Mouse (Mus musculus): ENCODE data around the gene Olfr1416. TPM values are rescaled to one million over a fixed set of nuclear protein-coding genes. Genes with fewer than 3 reads are reported as not detected.

Gene Olfr1416
- polyA plus RNA-seq, 1 experiment from 2014 or later, result not detected

GRCm38 (mm10) chr1:92457758-92458157 is 27.2 kb downstream of the Olfr1416 start:
- Histone ChIP-seq H3K4me2 (no peak overlapping the region), H3K9me3 (replicated peaks) (no peaks in the 10 kb centered on the region), H3K36me3 (peaks cover 94% of the 10 kb centered on the region), H3K4me1 (no peaks in the 10 kb centered on the region), H3K27me3 (replicated peaks) (no peaks in the 10 kb centered on the region), H3K9ac (no peak overlapping the region), H3K4me3 (no peak overlapping the region), H3K27ac (no peak overlapping the region)
- ATAC-seq, result no peak

GRCm38 (mm10) chr1:92453751-92454445 is 31.0 kb downstream of the Olfr1416 start:
- ATAC-seq, result no peak
- Histone ChIP-seq H3K4me3 (no peak overlapping the region), H3K9ac (no peak overlapping the region), H3K4me2 (no peak overlapping the region), H3K9me3 (replicated peaks) (no peaks in the 10 kb centered on the region), H3K36me3 (peaks cover 95% of the 10 kb centered on the region), H3K4me1 (no peaks in the 10 kb centered on the region), H3K27ac (no peak overlapping the region), H3K27me3 (replicated peaks) (no peaks in the 10 kb centered on the region)
- WGBS (ENCODE audit: insufficient replicate concordance), result 61% methylated on average over 8 of the region's 8 CpGs

- WGBS (ENCODE audit: insufficient replicate concordance), result 69% methylated on average over 3 of the region's 3 CpGs
Measured at GRCm38 (mm10) chr1:92448293-92448692, 36.6 kb downstream of the Olfr1416 start.

DNA sequence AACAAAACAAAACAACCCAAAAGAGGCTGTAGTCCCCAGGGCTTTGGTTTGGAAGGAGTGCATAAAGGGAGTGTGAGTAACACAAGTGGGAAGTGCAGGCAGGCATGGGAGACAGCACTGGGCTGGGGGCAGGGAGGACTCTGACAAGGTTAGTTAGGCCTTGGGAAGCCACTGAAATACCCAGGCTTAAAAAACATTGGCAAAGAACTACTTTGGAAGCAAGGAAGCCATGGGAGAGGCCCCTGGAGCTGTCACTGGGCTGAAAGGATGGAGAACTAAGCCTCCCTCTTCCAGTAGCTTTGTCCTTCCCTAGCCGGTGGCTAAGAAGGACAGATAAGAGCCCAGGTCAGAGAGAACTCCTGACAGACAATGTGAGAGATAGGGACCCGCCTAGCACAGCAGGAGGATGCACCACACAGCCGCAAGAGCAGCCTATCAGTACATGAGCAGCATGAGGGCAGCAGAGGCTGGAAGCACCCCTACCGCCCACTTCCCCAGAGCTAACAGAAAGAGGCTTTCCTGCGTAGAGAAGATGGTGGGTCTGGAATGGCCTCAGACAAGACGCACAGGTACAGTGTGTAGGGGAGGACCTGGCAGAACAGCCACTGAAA is 43.4 kb downstream of the Olfr1416 start:
- no peak overlapping the region for H3K4me2 ChIP-seq
- H3K4me3 ChIP-seq, result no peak overlapping the region
- WGBS (ENCODE audit: insufficient replicate concordance), result 25% methylated on average over 6 of the region's 6 CpGs
- H3K9ac ChIP-seq, result no peak overlapping the region
- peaks cover 26% of the 10 kb centered on the region for H3K4me1 ChIP-seq
- H3K36me3 ChIP-seq, result peaks cover 82% of the 10 kb centered on the region
- no peaks in the 10 kb centered on the region for H3K27me3 ChIP-seq (replicated peaks)
- no peak overlapping the region for H3K27ac ChIP-seq
- ATAC-seq, result peak; percentile 94
- H3K9me3 ChIP-seq (replicated peaks), result no peaks in the 10 kb centered on the region

More at GRCm38 (mm10) chr1:92448293-92448692, 36.6 kb downstream of the Olfr1416 start:
- no peak for ATAC-seq
- H3K9ac ChIP-seq, result no peak overlapping the region
- no peaks in the 10 kb centered on the region for H3K9me3 ChIP-seq (replicated peaks)
- H3K4me1 ChIP-seq, result no peaks in the 10 kb centered on the region
- peaks cover 97% of the 10 kb centered on the region for H3K36me3 ChIP-seq
- H3K4me2 ChIP-seq, result no peak overlapping the region
- no peak overlapping the region for H3K4me3 ChIP-seq
- H3K27me3 ChIP-seq (replicated peaks), result no peaks in the 10 kb centered on the region
- no peak overlapping the region for H3K27ac ChIP-seq

- ATAC-seq, result no peak
- H3K4me2 ChIP-seq, result no peak overlapping the region
- H3K9me3 ChIP-seq (replicated peaks), result no peaks in the 10 kb centered on the region
- H3K36me3 ChIP-seq, result peaks cover 70% of the 10 kb centered on the region
- no peak overlapping the region for H3K9ac ChIP-seq
- H3K4me1 ChIP-seq, result peaks cover 26% of the 10 kb centered on the region
- no peak overlapping the region for H3K27ac ChIP-seq
- WGBS (ENCODE audit: insufficient replicate concordance), result 80% methylated on average over 9 of the region's 9 CpGs
- no peaks in the 10 kb centered on the region for H3K27me3 ChIP-seq (replicated peaks)
- H3K4me3 ChIP-seq, result no peak overlapping the region
Measured at GRCm38 (mm10) chr1:92440066-92440750, 44.7 kb downstream of the Olfr1416 start.

- no peak for ATAC-seq
- Histone ChIP-seq H3K27me3 (replicated peaks) (no peaks in the 10 kb centered on the region), H3K4me3 (no peak overlapping the region), H3K36me3 (peaks cover 47% of the 10 kb centered on the region), H3K9me3 (replicated peaks) (no peaks in the 10 kb centered on the region), H3K9ac (no peak overlapping the region), H3K27ac (no peak overlapping the region), H3K4me1 (peaks cover 26% of the 10 kb centered on the region), H3K4me2 (no peak overlapping the region)
- WGBS (ENCODE audit: insufficient replicate concordance), result 54% methylated on average over 9 of the region's 9 CpGs
Measured at GRCm38 (mm10) chr1:92437678-92438271, 47.1 kb downstream of the Olfr1416 start.

- H3K27me3 ChIP-seq (replicated peaks), result no peaks in the 10 kb centered on the region
- H3K9me3 ChIP-seq (replicated peaks), result no peaks in the 10 kb centered on the region
- H3K4me3 ChIP-seq, result no peak overlapping the region
- no peak overlapping the region for H3K9ac ChIP-seq
- WGBS (ENCODE audit: insufficient replicate concordance), result 70% methylated on average over 4 of the region's 4 CpGs
- no peak overlapping the region for H3K27ac ChIP-seq
- ATAC-seq, result no peak
- H3K4me1 ChIP-seq, result peaks cover 18% of the 10 kb centered on the region
- H3K4me2 ChIP-seq, result no peak overlapping the region
- H3K36me3 ChIP-seq, result peaks cover 38% of the 10 kb centered on the region
Measured at GRCm38 (mm10) chr1:92436831-92437321, 48.0 kb downstream of the Olfr1416 start.

GRCm38 (mm10) chr1:92434986-92435385 is 49.9 kb downstream of the Olfr1416 start:
- Histone ChIP-seq H3K36me3 (peaks cover 22% of the 10 kb centered on the region), H3K9ac (no peak overlapping the region), H3K4me2 (no peak overlapping the region), H3K9me3 (replicated peaks) (no peaks in the 10 kb centered on the region), H3K4me3 (no peak overlapping the region), H3K27me3 (replicated peaks) (no peaks in the 10 kb centered on the region), H3K4me1 (peaks cover 11% of the 10 kb centered on the region; the same call in 1 of the 2 replicates), H3K27ac (no peak overlapping the region)
- 77% methylated on average over 1 of the region's 1 CpGs for WGBS (ENCODE audit: insufficient replicate concordance)
- no peak for ATAC-seq

- H3K36me3 ChIP-seq, result no peaks in the 10 kb centered on the region
- H3K4me3 ChIP-seq, result no peak overlapping the region
- ATAC-seq, result no peak
- no peak overlapping the region for H3K9ac ChIP-seq
- no peaks in the 10 kb centered on the region for H3K4me1 ChIP-seq
- no peak overlapping the region for H3K4me2 ChIP-seq
- no peak overlapping the region for H3K27ac ChIP-seq
- H3K27me3 ChIP-seq (replicated peaks), result no peaks in the 10 kb centered on the region
- WGBS (ENCODE audit: insufficient replicate concordance), result 65% methylated on average over 9 of the region's 9 CpGs
- no peaks in the 10 kb centered on the region; the same call in 1 of the 2 replicates for H3K9me3 ChIP-seq (replicated peaks)
Measured at GRCm38 (mm10) chr1:92432791-92433190, 52.1 kb downstream of the Olfr1416 start.

DNA sequence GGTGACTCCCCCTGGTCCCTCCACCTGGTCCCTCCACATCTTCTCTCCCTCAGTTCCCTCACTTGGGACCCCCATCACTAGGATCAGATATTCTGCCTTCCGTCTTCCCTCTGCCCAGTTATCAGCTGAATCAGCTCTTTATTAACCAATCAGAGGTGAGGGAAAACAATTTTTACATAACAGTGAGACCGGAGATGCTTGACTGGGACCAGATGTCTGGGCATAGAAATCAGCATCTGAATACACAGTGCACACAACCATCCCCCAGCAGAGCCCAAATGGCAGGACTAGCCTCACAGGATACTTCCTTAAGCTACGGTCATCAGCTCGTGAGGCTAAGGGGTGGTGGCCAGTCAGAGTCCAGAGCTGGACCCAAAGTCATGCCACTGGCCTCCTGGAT is 52.8 kb downstream of the Olfr1416 start:
- Histone ChIP-seq H3K4me1 (no peaks in the 10 kb centered on the region), H3K4me3 (no peak overlapping the region), H3K4me2 (no peak overlapping the region), H3K36me3 (no peaks in the 10 kb centered on the region), H3K27ac (no peak overlapping the region), H3K9ac (no peak overlapping the region), H3K27me3 (replicated peaks) (no peaks in the 10 kb centered on the region), H3K9me3 (replicated peaks) (no peaks in the 10 kb centered on the region; the same call in 1 of the 2 replicates)
- no peak for ATAC-seq
- 65% methylated on average over 4 of the region's 4 CpGs for WGBS (ENCODE audit: insufficient replicate concordance)

GRCm38 (mm10) chr1:92431420-92431819 is 53.5 kb downstream of the Olfr1416 start:
- Histone ChIP-seq H3K4me2 (no peak overlapping the region), H3K4me1 (no peaks in the 10 kb centered on the region), H3K4me3 (no peak overlapping the region), H3K27me3 (replicated peaks) (no peaks in the 10 kb centered on the region), H3K9ac (no peak overlapping the region), H3K36me3 (no peaks in the 10 kb centered on the region), H3K27ac (no peak overlapping the region), H3K9me3 (replicated peaks) (no peaks in the 10 kb centered on the region; the same call in 1 of the 2 replicates)
- ATAC-seq, result no peak
- WGBS (ENCODE audit: insufficient replicate concordance), result 59% methylated on average over 3 of the region's 3 CpGs

GRCm38 (mm10) chr1:92430991-92431390 is 53.9 kb downstream of the Olfr1416 start:
- Histone ChIP-seq H3K36me3 (no peaks in the 10 kb centered on the region), H3K9ac (no peak overlapping the region), H3K27ac (no peak overlapping the region), H3K4me3 (no peak overlapping the region), H3K9me3 (replicated peaks) (no peaks in the 10 kb centered on the region; the same call in 1 of the 2 replicates), H3K27me3 (replicated peaks) (no peaks in the 10 kb centered on the region), H3K4me2 (no peak overlapping the region), H3K4me1 (no peaks in the 10 kb centered on the region)
- WGBS (ENCODE audit: insufficient replicate concordance), result 77% methylated on average over 1 of the region's 1 CpGs
- no peak for ATAC-seq
